Mouse (Mus musculus): ENCODE results near the gene Atf6. TPM values are rescaled to one million over a fixed set of nuclear protein-coding genes. Genes with fewer than 3 reads are reported as not detected.

The Atf6 gene
- polyA plus RNA-seq, 1 experiment: not detected

DNA sequence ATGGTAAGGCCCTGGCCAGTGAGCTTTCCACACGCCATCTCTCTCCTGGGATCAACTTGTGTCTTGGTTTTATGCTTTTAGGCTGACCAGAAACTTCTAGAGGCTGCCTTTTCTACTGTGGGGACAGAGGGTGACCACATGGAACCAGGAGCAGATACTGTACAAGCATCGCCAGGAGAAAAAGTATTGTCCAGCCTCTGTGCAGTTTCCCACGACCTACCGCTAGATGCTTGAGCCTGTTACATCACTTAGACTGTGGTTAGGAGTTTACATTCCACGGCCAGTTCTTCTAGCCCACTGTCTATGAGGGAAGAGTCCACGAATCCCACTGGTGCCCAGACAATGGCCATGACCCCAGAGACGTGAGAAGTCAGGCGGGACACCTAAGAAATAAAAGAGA is 166.0 kb downstream of the Atf6 start:
- Histone ChIP-seq H3K4me3 (ENCODE audit: insufficient read depth, low read depth, low read length) (no peak overlapping the region), H3K27ac (ENCODE audit: insufficient read depth, low read depth, low read length) (no peak overlapping the region), H3K4me1 (ENCODE audit: control insufficient read depth, insufficient read depth, low read length) (peaks cover 6% of the 10 kb centered on the region)
- WGBS: 90% methylated on average over 8 of the region's 8 CpGs
- TF ChIP-seq CTCF (IDR thresholded peaks at IDR 0.05; ENCODE audit: insufficient read depth, low read depth, low read length): no peak
- no peak for TF ChIP-seq POLR2A (IDR thresholded peaks at IDR 0.05; ENCODE audit: insufficient read depth, low read depth, low read length)

DNA sequence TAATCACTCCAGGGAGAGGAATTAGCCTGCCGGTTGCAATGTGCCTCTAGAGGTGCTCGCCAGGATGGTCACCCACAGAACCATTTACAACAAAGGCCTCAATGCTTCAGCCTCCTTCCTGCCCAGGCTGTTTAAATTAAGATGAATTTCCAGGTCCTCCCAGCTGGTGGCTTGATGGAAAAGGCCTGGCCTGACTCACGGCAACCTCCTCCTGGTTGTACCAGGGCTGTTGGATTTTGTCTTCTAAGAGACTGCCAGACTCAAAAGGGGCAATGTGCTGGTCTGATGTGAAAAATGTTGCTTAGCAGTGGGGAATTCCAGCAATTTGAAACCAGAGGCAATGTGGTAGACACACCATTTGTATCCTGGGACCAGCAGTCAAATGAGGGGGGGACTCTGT is 166.4 kb downstream of the Atf6 start:
- TF ChIP-seq POLR2A (IDR thresholded peaks at IDR 0.05; ENCODE audit: insufficient read depth, low read depth, low read length) (no peak), CTCF (IDR thresholded peaks at IDR 0.05; ENCODE audit: insufficient read depth, low read depth, low read length) (no peak)
- WGBS: 72% methylated on average over 3 of the region's 3 CpGs
- peaks cover 6% of the 10 kb centered on the region for H3K4me1 ChIP-seq (ENCODE audit: control insufficient read depth, insufficient read depth, low read length)
- no peak overlapping the region for H3K4me3 ChIP-seq (ENCODE audit: insufficient read depth, low read depth, low read length)
- no peak overlapping the region for H3K27ac ChIP-seq (ENCODE audit: insufficient read depth, low read depth, low read length)

DNA sequence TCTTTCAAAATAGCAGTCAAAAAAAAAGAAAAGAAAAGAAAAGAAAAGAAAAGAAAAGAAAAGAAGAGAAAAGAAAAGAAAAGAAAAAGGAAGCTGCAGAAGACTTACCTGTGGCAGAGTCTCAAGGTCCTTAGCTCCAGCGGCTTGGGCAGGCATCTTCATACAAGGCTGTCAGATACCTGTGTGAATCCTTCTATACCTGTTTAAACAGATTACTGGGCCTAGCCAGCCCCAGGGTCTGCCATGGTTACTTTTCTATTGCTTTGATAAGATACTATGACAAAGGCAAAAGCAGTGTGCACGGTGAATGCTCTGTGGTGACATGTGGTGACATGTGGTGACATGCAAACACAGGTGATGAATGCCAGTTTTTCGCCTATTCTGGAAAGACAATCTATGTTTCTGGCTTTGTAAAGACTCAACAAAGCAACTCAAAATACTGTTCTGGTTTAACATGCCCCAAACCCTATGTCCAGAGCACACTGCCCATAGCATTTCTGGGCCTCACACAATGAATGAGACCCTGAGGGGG is 167.0 kb downstream of the Atf6 start:
- peaks cover 6% of the 10 kb centered on the region for H3K4me1 ChIP-seq (ENCODE audit: control insufficient read depth, insufficient read depth, low read length)
- H3K4me3 ChIP-seq (ENCODE audit: insufficient read depth, low read depth, low read length): no peak overlapping the region
- no peak overlapping the region for H3K27ac ChIP-seq (ENCODE audit: insufficient read depth, low read depth, low read length)
- no peak for TF ChIP-seq CTCF (IDR thresholded peaks at IDR 0.05; ENCODE audit: insufficient read depth, low read depth, low read length)
- 97% methylated on average over 3 of the region's 3 CpGs for WGBS

DNA sequence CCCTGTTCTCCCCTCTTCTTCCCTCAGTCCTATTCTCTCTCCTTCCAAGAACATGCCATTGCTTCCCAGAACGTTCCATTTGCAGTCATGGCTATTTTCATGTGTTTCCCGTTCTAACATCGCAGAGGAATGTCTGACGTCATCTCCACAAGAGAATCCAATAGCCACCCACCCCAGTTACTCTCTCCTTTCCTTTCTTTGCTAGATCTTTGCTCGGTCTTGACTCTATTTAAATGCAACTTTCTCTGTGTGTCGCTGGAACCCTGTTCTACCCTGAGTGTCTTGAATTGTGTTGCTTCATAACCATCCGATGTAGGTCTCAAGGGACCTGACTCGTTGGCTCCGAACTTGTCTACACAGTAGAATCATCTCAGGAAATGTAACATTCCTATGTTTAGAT is 168.0 kb downstream of the Atf6 start:
- H3K27ac ChIP-seq (ENCODE audit: insufficient read depth, low read depth, low read length): no peak overlapping the region
- no peak for TF ChIP-seq POLR2A (IDR thresholded peaks at IDR 0.05; ENCODE audit: insufficient read depth, low read depth, low read length)
- TF ChIP-seq CTCF (IDR thresholded peaks at IDR 0.05; ENCODE audit: insufficient read depth, low read depth, low read length): no peak
- peaks cover 6% of the 10 kb centered on the region for H3K4me1 ChIP-seq (ENCODE audit: control insufficient read depth, insufficient read depth, low read length)
- 50% methylated on average over 9 of the region's 9 CpGs for WGBS
- no peak overlapping the region for H3K4me3 ChIP-seq (ENCODE audit: insufficient read depth, low read depth, low read length)

DNA sequence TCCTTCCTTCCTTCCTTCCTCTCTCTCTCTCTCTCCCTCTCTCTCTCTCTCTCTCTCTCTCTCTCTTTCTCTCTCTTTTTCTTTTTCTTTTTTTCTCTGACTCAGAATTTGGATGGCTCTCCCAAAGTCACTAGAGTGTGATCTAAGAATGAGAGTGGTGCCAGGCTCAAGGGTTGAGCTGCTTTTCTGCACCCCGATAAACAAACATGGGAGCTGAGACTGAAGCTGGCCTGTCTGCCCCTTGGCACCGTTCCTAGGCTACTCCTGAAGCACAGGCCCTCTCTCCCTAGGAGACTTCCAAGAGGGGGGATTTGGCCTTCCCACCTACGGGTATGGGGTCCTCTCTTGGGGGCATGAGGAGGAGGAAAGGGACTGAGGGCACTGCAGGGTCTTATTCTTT is 168.8 kb downstream of the Atf6 start:
- Histone ChIP-seq H3K4me3 (ENCODE audit: insufficient read depth, low read depth, low read length) (no peak overlapping the region), H3K27ac (ENCODE audit: insufficient read depth, low read depth, low read length) (no peak overlapping the region), H3K4me1 (ENCODE audit: control insufficient read depth, insufficient read depth, low read length) (peaks cover 6% of the 10 kb centered on the region)
- TF ChIP-seq POLR2A (IDR thresholded peaks at IDR 0.05; ENCODE audit: insufficient read depth, low read depth, low read length) (no peak), CTCF (IDR thresholded peaks at IDR 0.05; ENCODE audit: insufficient read depth, low read depth, low read length) (no peak)
- 53% methylated on average over 3 of the region's 3 CpGs for WGBS

DNA sequence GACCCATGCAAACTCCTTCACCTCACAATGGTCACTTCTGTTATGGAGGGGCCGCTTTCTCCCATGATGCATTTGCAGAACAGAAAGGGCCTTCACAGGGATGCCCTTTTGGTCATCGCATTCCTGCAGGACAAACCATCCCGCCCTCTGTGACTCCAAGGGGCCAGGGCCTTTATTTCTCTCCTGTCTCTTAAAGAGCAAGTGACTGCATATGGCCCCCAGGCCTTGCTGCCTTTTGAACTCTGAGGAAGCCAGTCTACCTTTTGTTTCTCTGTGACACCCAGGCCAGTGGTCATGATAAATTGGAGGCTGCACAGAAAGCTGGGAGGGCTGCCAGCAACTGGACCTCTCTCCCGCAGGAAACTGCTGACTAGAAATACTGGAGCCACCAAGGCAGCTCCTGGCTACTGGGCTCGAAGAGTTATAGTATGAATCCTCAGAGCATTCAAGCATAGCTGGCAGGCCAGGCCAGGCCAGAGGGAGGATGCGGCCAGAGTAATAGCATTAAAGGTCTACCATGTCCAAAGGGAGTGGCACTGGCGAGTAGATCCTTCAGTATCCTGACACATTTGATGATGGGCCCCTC is 169.7 kb downstream of the Atf6 start:
- Histone ChIP-seq H3K4me3 (ENCODE audit: insufficient read depth, low read depth, low read length) (no peak overlapping the region), H3K27ac (ENCODE audit: insufficient read depth, low read depth, low read length) (no peak overlapping the region), H3K4me1 (ENCODE audit: control insufficient read depth, insufficient read depth, low read length) (peaks cover 6% of the 10 kb centered on the region)
- 86% methylated on average over 7 of the region's 7 CpGs for WGBS
- TF ChIP-seq CTCF (IDR thresholded peaks at IDR 0.05; ENCODE audit: insufficient read depth, low read depth, low read length) (no peak), POLR2A (IDR thresholded peaks at IDR 0.05; ENCODE audit: insufficient read depth, low read depth, low read length) (no peak)

DNA sequence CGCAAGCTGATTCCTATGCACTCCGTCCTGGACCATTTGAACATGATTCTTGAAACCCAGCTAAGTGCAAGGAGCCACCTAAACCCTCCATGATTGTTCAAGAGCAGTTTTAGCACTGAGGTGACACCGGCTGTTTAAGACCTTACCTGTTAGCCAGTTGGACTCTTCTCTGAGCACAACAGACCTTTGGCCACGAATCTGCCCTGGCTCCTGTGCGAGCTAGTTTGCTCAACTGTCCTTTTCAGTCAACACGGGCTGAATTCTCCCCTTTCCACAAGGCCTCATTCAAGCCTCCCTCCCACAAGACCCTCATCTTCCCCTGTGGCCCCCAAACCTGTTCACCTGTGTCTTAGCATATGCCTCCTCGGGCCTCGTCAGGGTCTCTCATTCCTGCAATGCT is 170.6 kb downstream of the Atf6 start:
- Histone ChIP-seq H3K4me3 (ENCODE audit: insufficient read depth, low read depth, low read length) (no peak overlapping the region), H3K27ac (ENCODE audit: insufficient read depth, low read depth, low read length) (no peak overlapping the region), H3K4me1 (ENCODE audit: control insufficient read depth, insufficient read depth, low read length) (peaks cover 6% of the 10 kb centered on the region)
- 97% methylated on average over 8 of the region's 8 CpGs for WGBS
- no peak for TF ChIP-seq POLR2A (IDR thresholded peaks at IDR 0.05; ENCODE audit: insufficient read depth, low read depth, low read length)
- TF ChIP-seq CTCF (IDR thresholded peaks at IDR 0.05; ENCODE audit: insufficient read depth, low read depth, low read length): no peak

DNA sequence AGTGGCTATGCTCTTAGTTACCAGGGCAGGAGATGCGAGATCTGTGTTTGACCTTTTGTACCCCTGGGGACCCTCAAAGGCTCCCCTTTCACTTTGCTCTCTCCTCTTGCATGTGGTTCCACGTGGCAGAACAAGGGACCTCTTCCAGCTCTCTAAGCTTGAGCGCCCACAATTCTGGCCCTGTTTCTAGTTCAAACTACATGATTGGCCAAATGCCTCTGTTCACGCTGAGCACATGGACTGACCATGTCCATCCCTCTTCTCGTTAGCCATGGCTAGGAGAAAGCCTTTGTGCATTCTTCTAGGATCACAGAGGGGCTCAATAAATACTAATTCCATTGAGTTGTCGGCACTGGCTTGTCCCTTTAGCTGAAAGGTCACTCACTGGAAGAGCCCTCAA is 172.2 kb downstream of the Atf6 start:
- Histone ChIP-seq H3K4me3 (ENCODE audit: insufficient read depth, low read depth, low read length) (no peak overlapping the region), H3K27ac (ENCODE audit: insufficient read depth, low read depth, low read length) (no peak overlapping the region), H3K4me1 (ENCODE audit: control insufficient read depth, insufficient read depth, low read length) (peaks cover 6% of the 10 kb centered on the region)
- 50% methylated on average over 6 of the region's 6 CpGs for WGBS
- TF ChIP-seq POLR2A (IDR thresholded peaks at IDR 0.05; ENCODE audit: insufficient read depth, low read depth, low read length) (no peak), CTCF (IDR thresholded peaks at IDR 0.05; ENCODE audit: insufficient read depth, low read depth, low read length) (no peak)

DNA sequence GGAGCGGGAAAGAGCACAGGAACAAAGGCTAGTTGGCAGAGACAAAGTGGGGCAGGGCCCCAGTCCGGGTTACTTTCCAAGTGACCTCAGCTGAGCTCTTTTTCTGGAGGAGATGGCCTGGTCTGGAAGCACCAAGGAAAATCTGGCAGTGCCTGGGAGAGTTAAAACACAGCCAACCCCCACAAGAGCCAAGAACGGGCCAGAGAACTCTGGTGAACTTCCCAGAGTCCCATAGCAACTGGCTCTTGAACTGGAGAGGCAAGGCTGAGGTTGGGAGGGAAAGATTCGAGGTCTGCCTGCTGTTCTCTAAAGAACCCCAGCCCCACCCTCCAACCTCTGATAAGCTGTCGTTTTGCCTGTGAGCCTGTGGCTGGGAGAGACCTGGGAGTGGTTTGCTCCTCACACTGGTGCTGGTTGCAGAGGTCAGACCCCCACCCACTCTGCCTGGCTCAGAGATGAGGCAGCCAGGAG is 172.7 kb downstream of the Atf6 start:
- H3K27ac ChIP-seq (ENCODE audit: insufficient read depth, low read depth, low read length): no peak overlapping the region
- H3K4me1 ChIP-seq (ENCODE audit: control insufficient read depth, insufficient read depth, low read length): peaks cover 3% of the 10 kb centered on the region; the same call in 1 of the 2 replicates
- TF ChIP-seq POLR2A (IDR thresholded peaks at IDR 0.05; ENCODE audit: insufficient read depth, low read depth, low read length): no peak
- TF ChIP-seq CTCF (IDR thresholded peaks at IDR 0.05; ENCODE audit: insufficient read depth, low read depth, low read length): no peak
- no peak overlapping the region for H3K4me3 ChIP-seq (ENCODE audit: insufficient read depth, low read depth, low read length)
- 38% methylated on average over 5 of the region's 5 CpGs for WGBS

Data from olfactory bulb, adult 2 months (tissue).